In genomic region chr16:4411296-4411695, GRCm38 (mm10) we compare ENCODE assay signal across 24 mouse cellular contexts. TPM values are rescaled to one million over a fixed set of nuclear protein-coding genes. Genes with fewer than 3 reads are reported as not detected.
A peak's percentile ranks its signal among the peaks of the same experiment; 100 is the strongest.
DNase-seq lines count a peak whose midpoint lies in the region; ATAC-seq and TF ChIP-seq lines count a peak whose summit lies in the region.
"Had no signal": no experiment of that assay in that cellular context is flagged by ENCODE, and none has a peak within 500 bp of the region (broad histone marks: within the 10 kb centered on the region; RNA-seq: fewer than 3 reads in every experiment).

No protein-coding gene starts in this region.

- 50% methylated on average over 2 of the region's 2 CpGs for WGBS in midbrain, embryonic 11.5 days
- 73% methylated on average over 2 of the region's 2 CpGs for WGBS in midbrain, embryonic 10.5 days

- no peaks in the 10 kb centered on the region for H3K27me3 ChIP-seq in midbrain, embryonic 11.5 days (ENCODE audit: control insufficient read depth, insufficient read depth, low read length)
- peaks cover 9% of the 10 kb centered on the region; the same call in 1 of the 2 replicates for H3K27me3 ChIP-seq in midbrain, embryonic 10.5 days (ENCODE audit: low read depth, poor library complexity, severe bottlenecking)
- H3K27me3 ChIP-seq: CH12.LX; embryonic facial prominence, embryonic 12.5 days; forebrain, embryonic 13.5 days; forebrain, embryonic 15.5 days; Patski had no signal

- H3K4me1 ChIP-seq in midbrain, embryonic 11.5 days (ENCODE audit: control insufficient read depth, insufficient read depth, low read length), result no peaks in the 10 kb centered on the region
- H3K4me1 ChIP-seq in midbrain, embryonic 10.5 days, result peaks cover 3% of the 10 kb centered on the region; the same call in 1 of the 2 replicates
- H3K4me1 ChIP-seq: embryonic facial prominence, embryonic 10.5 days had no signal

- no peak overlapping the region for H3K9ac ChIP-seq in midbrain, embryonic 11.5 days (ENCODE audit: low read length)
- H3K9ac ChIP-seq: embryonic facial prominence, embryonic 12.5 days; forebrain, embryonic 13.5 days; forebrain, embryonic 15.5 days; forebrain, postnatal 0 days had no signal

- no peak for ATAC-seq in midbrain, embryonic 11.5 days (ENCODE audit: low FRiP score)
- ATAC-seq: activated CD4-positive, CD25-positive, alpha-beta regulatory T cell, adult 4 months; CD4-positive, CD25-positive, alpha-beta regulatory T cell, adult 4 months; forebrain, embryonic 13.5 days; forebrain, embryonic 15.5 days; forebrain, postnatal 0 days; Patski had no signal

- no peaks in the 10 kb centered on the region for H3K36me3 ChIP-seq in midbrain, embryonic 11.5 days (ENCODE audit: control insufficient read depth, insufficient read depth, low read length)
- H3K36me3 ChIP-seq in midbrain, embryonic 10.5 days, result no peaks in the 10 kb centered on the region
- H3K36me3 ChIP-seq: embryonic facial prominence, embryonic 10.5 days; embryonic facial prominence, embryonic 12.5 days; forebrain, embryonic 15.5 days; G1E had no signal

- DNase-seq in cerebellum, adult 9-10 months, result peak; percentile 9
- no peak for DNase-seq in cerebellum, adult 9-11 months
- DNase-seq in layer of hippocampus, adult 2 months (ENCODE audit: low spot score in 2 of 2), result no peak
- DNase-seq in layer of hippocampus, adult 9-11 months, result no peak
- DNase-seq in midbrain, embryonic 11.5 days (ENCODE audit: low spot score, missing footprints), result peak; percentile 35
- no peak for DNase-seq in midbrain, embryonic 10.5 days (ENCODE audit: low spot score)
- DNase-seq: adrenal gland, adult 8-10 months; adrenal gland, postnatal 14 days; adrenal gland, postnatal 36 days; B cell, adult 2 months; cerebellum, adult 11-12 months; cerebellum, adult 2 months; cerebellum, postnatal 10 days; cerebellum, postnatal 25 days; forebrain, postnatal 0 days had no signal

- H3K4me3 ChIP-seq in layer of hippocampus, adult 2 months, result peak overlapping the region; percentile 13; the same call in 1 of the 2 replicates
- no peak overlapping the region for H3K4me3 ChIP-seq in midbrain, embryonic 11.5 days (ENCODE audit: low read depth, low read length)
- H3K4me3 ChIP-seq in midbrain, embryonic 10.5 days, result no peak overlapping the region
- H3K4me3 ChIP-seq: embryonic facial prominence, embryonic 10.5 days; embryonic facial prominence, embryonic 12.5 days; forebrain, embryonic 13.5 days; forebrain, embryonic 15.5 days had no signal

- no peak overlapping the region for H3K27ac ChIP-seq in layer of hippocampus, adult 2 months
- no peak overlapping the region for H3K27ac ChIP-seq in midbrain, embryonic 11.5 days (ENCODE audit: low read depth, low read length)
- no peak overlapping the region for H3K27ac ChIP-seq in midbrain, embryonic 10.5 days (replicated peaks)
- H3K27ac ChIP-seq: embryonic facial prominence, embryonic 10.5 days; embryonic facial prominence, embryonic 12.5 days; forebrain, embryonic 13.5 days; forebrain, embryonic 15.5 days had no signal

- no peak overlapping the region for H3K4me2 ChIP-seq in midbrain, embryonic 11.5 days
- H3K4me2 ChIP-seq: embryonic facial prominence, embryonic 12.5 days; forebrain, embryonic 13.5 days; forebrain, embryonic 15.5 days had no signal

- H3K9me3 ChIP-seq in midbrain, embryonic 11.5 days (ENCODE audit: control insufficient read depth, low read length), result no peaks in the 10 kb centered on the region
- no peaks in the 10 kb centered on the region for H3K9me3 ChIP-seq in midbrain, embryonic 10.5 days (replicated peaks)
- H3K9me3 ChIP-seq: embryonic facial prominence, embryonic 10.5 days; embryonic facial prominence, embryonic 12.5 days; forebrain, embryonic 13.5 days; forebrain, embryonic 15.5 days; G1E had no signal

- TF ChIP-seq CTCF in layer of hippocampus, adult 2 months (conservative IDR thresholded peaks at IDR 0.05), result no peak

RNA-seq across cellular contexts. Expression of gene Adcy9, which starts 9.0 kb away (rescaled TPM):
- 100 to 1,000 TPM; 104 to 109 TPM for total RNA-seq in layer of hippocampus, adult 2 months (2021)
- 1.2 and 1.3 TPM in 2 replicates for polyA plus RNA-seq in midbrain, embryonic 11.5 days (2014; fragmentation: Nextera tagmentation; extraction: Ambion mirVana)
- polyA plus RNA-seq in midbrain, embryonic 10.5 days (2016; fragmentation: Nextera tagmentation; extraction: Ambion mirVana), result 0.56 and 0.92 TPM in 2 replicates

Comparison
In these comparisons a context has a peak if more than half of its experiments do, and no peak if none do; other contexts are left out.
1. DNase-seq: peak in cerebellum, adult 9-10 months (single experiment) and midbrain, embryonic 11.5 days (single experiment); none in cerebellum, adult 9-11 months (single experiment), layer of hippocampus, adult 2 months (0 of 2), layer of hippocampus, adult 9-11 months (single experiment) and midbrain, embryonic 10.5 days (single experiment).